Mouse (Mus musculus): ENCODE measurements around the gene Trmt44.

- TF ChIP-seq BHLHE40 (IDR thresholded peaks at IDR 0.05; ENCODE audit: borderline replicate concordance, low read depth, low read length) (no peak), GATA1 (IDR thresholded peaks at IDR 0.05; ENCODE audit: low read depth, low read length) (no peak), MXI1 (IDR thresholded peaks at IDR 0.05; ENCODE audit: low read depth, low read length) (no peak), EP300 (IDR thresholded peaks at IDR 0.05; ENCODE audit: low read depth in 1 of 2, low read length in 2 of 2) (no peak), CTCF (IDR thresholded peaks at IDR 0.05 in 2 of 3, conservative IDR thresholded peaks at IDR 0.05 in 1 of 3; ENCODE audit: control insufficient read depth in 1 of 3, insufficient read depth in 1 of 3, low read depth in 2 of 3, low read length in 3 of 3, poor library complexity in 1 of 3, severe bottlenecking in 1 of 3) (no peak), POLR2A (IDR thresholded peaks at IDR 0.05; ENCODE audit: control insufficient read depth in 1 of 2, insufficient read depth in 1 of 2, low read depth in 1 of 2, low read length in 2 of 2, poor library complexity in 1 of 2) (no peak), ELF1 (IDR thresholded peaks at IDR 0.05; ENCODE audit: low read depth, low read length) (no peak), ZC3H11A (IDR thresholded peaks at IDR 0.05; ENCODE audit: low read depth, low read length) (no peak), TBP (IDR thresholded peaks at IDR 0.05; ENCODE audit: low read depth, low read length) (no peak), UBTF (IDR thresholded peaks at IDR 0.05; ENCODE audit: borderline replicate concordance, insufficient read depth, low read depth, low read length) (no peak), MEF2A (IDR thresholded peaks at IDR 0.05; ENCODE audit: extremely low read depth, insufficient replicate concordance, low read depth, low read length, poor library complexity, severe bottlenecking) (no peak), CHD1 (IDR thresholded peaks at IDR 0.05; ENCODE audit: low read depth, low read length) (no peak), ZNF384 (IDR thresholded peaks at IDR 0.05; ENCODE audit: low read depth, low read length) (no peak)
These were observed 49.0 kb upstream of the Trmt44 start for GRCm38 (mm10) chr5:35623831-35624230.

Data from MEL (cell line).